Mouse (Mus musculus): ENCODE results near the gene Ccnq. TPM values are rescaled to one million over a fixed set of nuclear protein-coding genes. Genes with fewer than 3 reads are reported as not detected.

The Ccnq gene
- polyA plus RNA-seq, 1 experiment from 2014 or later: 35.1 TPM

Small RNA genes lying within 50 kb of the gene (microRNA-seq; reads per million reads assigned to microRNA genes)
- gene Gm23840: not detected

Other genes starting within 250 kb of the Ccnq start
- not detected in 2 replicates for gene Sebox, start 248.3 kb downstream of the Ccnq start, polyA plus RNA-seq (2015; fragmentation: Nextera tagmentation; extraction: Ambion mirVana)
- 44.9 and 48.3 TPM in 2 replicates for gene Tmem199, start 239.6 kb downstream of the Ccnq start, polyA plus RNA-seq (2015; fragmentation: Nextera tagmentation; extraction: Ambion mirVana)
- 142 TPM in 2 replicates for gene Poldip2, start 239.5 kb downstream of the Ccnq start, polyA plus RNA-seq (2015; fragmentation: Nextera tagmentation; extraction: Ambion mirVana)
- 80.2 and 85.1 TPM in 2 replicates for gene Tnfaip1, start 215.4 kb downstream of the Ccnq start, polyA plus RNA-seq (2015; fragmentation: Nextera tagmentation; extraction: Ambion mirVana)
- 145 and 154 TPM in 2 replicates for gene Ift20, start 215.4 kb downstream of the Ccnq start, polyA plus RNA-seq (2015; fragmentation: Nextera tagmentation; extraction: Ambion mirVana)
- 64.7 and 71.5 TPM in 2 replicates for gene Tmem97, start 201.0 kb downstream of the Ccnq start, polyA plus RNA-seq (2015; fragmentation: Nextera tagmentation; extraction: Ambion mirVana)
- 13.1 and 13.6 TPM in 2 replicates for gene Nlk, start 54.4 kb downstream of the Ccnq start, polyA plus RNA-seq (2015; fragmentation: Nextera tagmentation; extraction: Ambion mirVana)
- gene Lyrm9, start 74.9 kb upstream of the Ccnq start, polyA plus RNA-seq (2015; fragmentation: Nextera tagmentation; extraction: Ambion mirVana): 16.3 and 17.7 TPM in 2 replicates
- 5.1 and 5.2 TPM in 2 replicates for gene Nos2, start 169.1 kb upstream of the Ccnq start, polyA plus RNA-seq (2015; fragmentation: Nextera tagmentation; extraction: Ambion mirVana)
- gene Lgals9, start 233.2 kb upstream of the Ccnq start, polyA plus RNA-seq (2015; fragmentation: Nextera tagmentation; extraction: Ambion mirVana): 50.8 and 60.8 TPM in 2 replicates

All from lung, embryonic 16.5 days (tissue).